Mouse (Mus musculus) gastrocnemius, postnatal 36 days (tissue): Measurements from ENCODE around the gene Mcfd2. TPM values are rescaled to one million over a fixed set of nuclear protein-coding genes. Genes with fewer than 3 reads are reported as not detected.
"Not testable (repeated sequence)": the region's sequence is repeated elsewhere in the genome, so short reads cannot be mapped to it uniquely, and the experiment has no call there.

ENCODE experiments used
- DNase-seq, 2 experiments: peaks; one replicate each; pipeline ENCODE4 v3.0.0; 2022
- intact Hi-C: fragments of 180-260 bp; cut with DNase I; formaldehyde crosslinking; loops from one replicate; pipeline ENCODE4 v1.15.1; 2025
- long read RNA-seq, 2 experiments: library from polyadenylated mRNA; stranded (forward); transcript quantifications; one replicate each; pipeline ENCODE4 v2.0.0; 2021
- total RNA-seq, 2 experiments: library from RNA; stranded (reverse); gene quantifications; 2 replicates each; pipeline ENCODE4 v1.2.3; 2021

The Mcfd2 gene
- total RNA-seq = 10 to 100 TPM; 19.0 to 21.7 TPM
- long read RNA-seq, experiment 1, transcript Mcfd2-201 (4 exons, 2,038 nt) = major isoform, 12 of 27 reads
- long read RNA-seq, experiment 1, partial matches to known transcripts = 1 of 27 reads
- long read RNA-seq, experiment 1, other reads (novel, unspliced or antisense) = 14 of 27 reads
- long read RNA-seq, experiment 2, transcript Mcfd2-201 (4 exons, 2,038 nt) = major isoform, 20 of 35 reads
- long read RNA-seq, experiment 2, partial matches to known transcripts = 1 of 35 reads
- long read RNA-seq, experiment 2, other reads (novel, unspliced or antisense) = 12 of 35 reads

- DNase-seq = peak; percentile 88 to 94
- intact Hi-C loops = no loop called here
These were observed at the start of gene Mcfd2 for GRCm38 (mm10) chr17:87265792-87266186. TSS of gene Mcfd2 (minus strand) at chr17:87265935.

DNA sequence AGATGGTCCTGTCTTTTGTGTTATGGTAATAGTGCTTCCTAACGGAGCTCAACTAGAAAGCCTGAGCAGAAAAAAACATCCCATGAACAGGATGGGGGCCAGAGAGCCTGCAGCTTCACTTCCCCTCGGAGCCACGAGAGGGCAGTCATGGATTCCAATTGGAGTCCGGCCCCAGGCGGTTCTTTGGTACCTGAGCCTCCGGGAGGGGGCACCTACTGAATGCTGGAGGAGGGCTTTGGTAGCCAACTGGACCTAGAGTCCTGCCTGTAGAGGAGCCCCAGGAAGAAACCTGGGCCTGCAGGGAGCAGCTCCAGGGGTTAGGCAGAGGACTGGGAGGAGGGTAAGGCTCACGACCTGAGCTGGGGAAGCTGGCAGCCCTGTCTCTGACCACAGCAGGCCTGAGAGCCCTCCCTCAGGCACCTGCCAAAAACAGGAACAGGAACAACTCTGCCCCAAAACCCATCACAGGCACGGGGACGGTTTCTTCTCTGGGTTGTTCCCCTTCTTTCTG is 49.3 kb upstream of the Mcfd2 start:
- intact Hi-C loops = loop anchor here (1.0 to 5.0 kb wide), 3 partner anchors 62 to 215 kb away; partner anchors contain the start of gene Calm2
- peak; percentile 92 to 93 for DNase-seq

DNA sequence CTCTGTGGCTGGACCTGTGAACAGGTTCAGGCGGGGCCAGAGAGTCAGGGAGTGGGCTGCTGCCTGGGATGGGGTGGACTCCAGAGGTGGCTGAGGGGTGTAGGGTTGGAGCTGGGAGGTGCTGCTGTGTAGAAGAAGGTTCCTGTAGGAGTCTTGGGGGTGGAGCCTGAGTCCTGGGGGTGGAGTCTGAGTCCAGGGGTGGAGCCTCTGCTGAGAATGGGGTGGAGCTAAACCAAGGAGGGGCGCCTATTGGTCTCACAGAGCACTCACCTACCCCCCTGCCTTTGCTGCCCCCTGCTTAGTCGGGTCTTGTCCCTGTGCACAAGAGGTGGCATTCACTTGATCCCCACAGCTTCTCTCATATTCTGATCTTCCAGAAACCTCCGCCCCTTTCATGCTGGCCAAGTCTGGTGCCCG is 48.8 kb upstream of the Mcfd2 start:
- intact Hi-C loops = loop anchor here (5.0 kb wide), 1 partner anchor 348 kb away; no protein-coding TSS in a partner anchor
- peak; percentile 51 to 66 for DNase-seq

- DNase-seq = no peak
- intact Hi-C loops = loop anchor here (5.0 kb wide), 1 partner anchor 348 kb away; no protein-coding TSS in a partner anchor
These were observed 48.4 kb upstream of the Mcfd2 start for GRCm38 (mm10) chr17:87314121-87314520.

- DNase-seq = no peak
- intact Hi-C loops = loop anchor here (1.0 to 5.0 kb wide), 2 partner anchors 258 to 349 kb away; no protein-coding TSS in a partner anchor
These were observed 47.5 kb upstream of the Mcfd2 start for GRCm38 (mm10) chr17:87312924-87313870.

DNA sequence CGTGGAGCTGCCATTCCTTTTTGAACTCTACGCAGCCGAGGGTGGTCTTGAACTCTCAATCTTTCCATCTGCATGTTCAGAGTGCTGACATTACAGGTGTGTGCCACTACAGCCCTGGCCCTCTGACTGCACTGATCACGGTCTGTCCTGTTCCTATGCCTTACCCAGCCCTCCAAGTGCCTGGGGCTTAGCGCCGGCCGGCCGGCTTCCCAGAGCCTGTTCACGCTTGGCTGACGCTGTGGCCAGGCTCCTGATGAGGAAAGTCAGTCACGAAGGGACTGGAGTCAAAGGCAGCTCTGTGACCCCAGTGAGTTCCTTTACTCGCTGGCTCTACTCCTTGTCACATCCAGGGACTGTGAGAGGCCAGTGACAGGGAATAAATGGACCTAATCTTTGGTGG is 46.6 kb upstream of the Mcfd2 start:
- DNase-seq = no peak
- intact Hi-C loops = loop anchor here (5.0 kb wide), 1 partner anchor 350 kb away; no protein-coding TSS in a partner anchor

DNA sequence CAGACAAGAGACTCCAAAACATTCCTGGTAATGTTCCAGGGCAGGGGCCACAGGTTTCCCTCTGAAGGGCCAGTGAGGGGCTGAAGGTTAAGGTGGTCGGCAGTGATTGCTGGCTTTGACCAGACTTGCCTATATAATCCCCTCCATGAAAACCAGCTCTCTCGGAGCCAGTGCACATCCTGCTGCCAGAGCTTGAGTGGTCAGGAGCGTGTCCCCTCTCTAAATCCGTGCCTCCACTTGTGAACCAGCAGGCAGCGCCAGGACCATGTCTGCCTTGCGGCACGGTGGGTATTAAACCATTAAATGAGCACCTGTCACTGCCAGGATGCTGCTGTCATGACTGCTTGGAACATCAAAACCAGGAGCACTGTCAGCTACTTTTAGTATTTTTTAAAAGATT is 44.8 kb upstream of the Mcfd2 start:
- intact Hi-C loops = loop anchor here (5.0 kb wide), 1 partner anchor 352 kb away; no protein-coding TSS in a partner anchor
- DNase-seq = no peak

DNA sequence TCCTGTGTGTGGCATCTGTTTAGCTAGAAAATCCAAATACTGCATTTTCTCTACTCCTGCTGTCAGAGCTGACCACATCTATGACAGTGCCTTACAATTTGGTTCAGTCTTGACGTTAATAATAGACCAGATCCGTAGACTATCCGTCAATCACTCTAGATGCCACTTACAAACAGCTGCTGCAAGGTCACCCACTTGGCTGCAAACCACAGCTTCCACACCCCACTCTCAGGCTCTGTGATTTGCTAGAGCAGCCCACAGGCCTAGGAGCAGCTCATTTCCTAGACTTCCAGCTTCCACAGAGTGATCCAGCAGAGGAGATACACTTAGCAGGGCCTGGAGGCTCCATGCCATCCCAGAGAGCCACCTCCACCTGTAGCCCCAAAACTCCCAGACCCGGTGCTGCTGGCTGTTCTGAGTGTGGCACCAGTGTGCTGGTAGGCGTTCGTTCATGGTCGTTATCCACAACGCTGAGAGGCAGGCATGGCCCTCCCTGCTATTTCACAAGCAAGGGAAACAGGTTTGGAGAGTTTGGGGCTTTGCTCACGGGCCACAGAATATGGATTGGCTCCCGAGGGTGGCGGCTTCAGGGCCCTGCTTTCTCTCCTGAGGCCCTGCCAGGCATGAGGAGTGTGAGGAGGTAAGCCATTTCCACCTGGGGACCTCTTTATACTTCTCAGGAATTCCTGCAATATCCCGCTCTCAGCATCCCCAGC is 43.5 kb upstream of the Mcfd2 start:
- DNase-seq = no peak

GRCm38 (mm10) chr17:87306746-87307145 is 41.0 kb upstream of the Mcfd2 start:
- no peak for DNase-seq
- intact Hi-C loops = no loop called here

More for the DNA sequence above, 43.5 kb upstream of the Mcfd2 start:
- intact Hi-C loops = no loop called here

DNA sequence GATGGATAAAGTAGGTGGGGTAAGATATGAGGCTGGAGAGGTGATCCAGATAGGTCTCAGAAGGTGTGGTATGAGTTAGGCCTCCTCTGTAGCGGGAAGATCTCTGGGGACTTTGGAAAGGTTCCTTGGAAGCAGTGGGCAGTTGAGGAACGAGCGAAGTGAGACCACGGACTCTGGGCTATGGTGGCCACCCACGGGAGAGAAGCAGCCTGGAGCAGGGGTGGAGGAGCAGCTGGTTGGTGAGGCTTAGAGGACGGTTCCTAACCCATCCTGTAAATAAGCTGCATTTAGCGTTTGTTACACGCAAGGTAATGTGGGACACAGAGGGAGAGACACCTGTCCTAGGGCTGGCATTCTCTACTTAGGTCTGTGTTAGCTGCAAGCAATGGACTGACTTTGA is 39.3 kb upstream of the Mcfd2 start:
- intact Hi-C loops = no loop called here
- no peak for DNase-seq

- DNase-seq = no peak
- intact Hi-C loops = no loop called here
These were observed 38.6 kb upstream of the Mcfd2 start for GRCm38 (mm10) chr17:87304151-87304894.

- intact Hi-C loops = no loop called here
- DNase-seq = peak; percentile 30 to 36
These were observed 36.5 kb upstream of the Mcfd2 start for GRCm38 (mm10) chr17:87302014-87302794.

DNA sequence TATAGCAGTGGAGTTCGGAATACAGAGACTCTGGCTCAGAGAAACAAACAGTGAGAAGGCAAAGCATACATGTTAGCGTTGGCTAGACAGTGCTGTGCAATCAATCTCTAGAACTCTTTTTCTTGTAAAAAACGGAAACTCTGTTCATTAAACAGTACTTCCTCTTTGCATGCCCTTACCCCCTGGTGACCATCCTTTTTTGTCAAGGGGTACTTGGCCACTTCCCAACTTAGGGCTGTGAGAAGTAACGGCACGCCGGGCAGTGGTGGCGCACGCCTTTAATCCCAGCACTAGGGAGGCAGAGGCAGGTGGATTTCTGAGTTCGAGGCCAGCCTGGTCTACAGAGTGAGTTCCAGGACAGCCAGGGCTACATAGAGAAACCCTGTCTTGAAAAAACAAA is 35.9 kb upstream of the Mcfd2 start:
- DNase-seq, intact Hi-C loops: not testable (repeated sequence)

DNA sequence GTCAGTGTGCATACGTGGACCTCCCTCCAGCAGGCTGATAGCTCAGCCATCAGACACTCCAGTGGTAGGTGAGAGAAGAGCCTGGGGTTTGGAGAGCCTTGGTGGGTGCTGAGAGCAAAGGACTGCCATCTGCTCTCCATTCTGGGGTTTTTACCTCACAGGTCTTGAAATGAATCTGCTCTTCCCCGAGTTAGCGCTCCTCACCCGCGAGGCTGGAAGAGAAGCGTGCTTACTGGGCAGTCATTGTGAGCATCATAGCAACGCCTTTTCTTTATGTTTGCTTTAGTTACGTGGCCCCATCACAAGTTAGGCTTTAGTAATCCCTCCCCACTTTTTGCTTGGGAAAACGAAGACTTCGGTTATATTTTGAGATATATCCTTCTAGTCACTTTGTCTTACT is 34.6 kb upstream of the Mcfd2 start:
- intact Hi-C loops = no loop called here
- DNase-seq = no peak

- intact Hi-C loops = no loop called here
- DNase-seq = no peak
These were observed 33.2 kb upstream of the Mcfd2 start for GRCm38 (mm10) chr17:87298944-87299343.

DNA sequence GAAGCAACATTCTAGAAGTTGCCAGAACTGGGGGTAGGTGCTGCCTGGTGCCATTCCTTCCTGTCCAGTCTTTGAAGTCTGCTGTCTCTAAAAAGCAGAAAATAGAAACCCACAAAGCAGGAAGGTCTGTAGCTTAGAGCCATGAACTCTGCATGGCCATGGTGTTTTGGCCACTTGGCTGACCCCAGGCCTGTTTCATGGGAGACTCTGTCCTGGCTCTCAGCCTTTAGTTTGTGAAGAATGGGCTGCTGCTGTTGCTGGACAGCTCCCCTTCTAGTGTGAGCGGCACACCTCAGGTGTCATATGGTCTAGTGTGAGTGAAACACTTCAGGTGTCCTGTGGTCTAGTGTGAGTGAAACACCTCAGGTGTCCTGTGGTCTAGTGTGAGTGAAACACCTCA is 31.0 kb upstream of the Mcfd2 start:
- DNase-seq, intact Hi-C loops: not testable (repeated sequence)

- no peak for DNase-seq
- intact Hi-C loops = no loop called here
These were observed 30.0 kb upstream of the Mcfd2 start for GRCm38 (mm10) chr17:87295738-87296137.

GRCm38 (mm10) chr17:87293125-87293524 is 27.4 kb upstream of the Mcfd2 start:
- intact Hi-C loops = no loop called here

GRCm38 (mm10) chr17:87291782-87292181 is 26.0 kb upstream of the Mcfd2 start:
- intact Hi-C loops = no loop called here
- no peak for DNase-seq

More at GRCm38 (mm10) chr17:87293125-87293524, 27.4 kb upstream of the Mcfd2 start:
- DNase-seq = no peak
